Mouse (Mus musculus): ENCODE data around the gene Prr14l. TPM values are rescaled to one million over a fixed set of nuclear protein-coding genes. Genes with fewer than 3 reads are reported as not detected.
"Not testable (repeated sequence)": the region's sequence is repeated elsewhere in the genome, so short reads cannot be mapped to it uniquely, and the experiment has no call there.

The Prr14l gene
- total RNA-seq, 1 experiment = 21.9 TPM

GRCm38 (mm10) chr5:32863253-32864228, 9.5 kb upstream of the Prr14l start, which contains the start of gene Depdc5:
Gene Depdc5 (plus strand): TSS chr5:32863701.
- peak; percentile 85 for DNase-seq (ENCODE audit: low read depth, low spot score)
- in situ Hi-C loops (cut with MboI; ENCODE audit: low sequenced_read_pairs in 2 of 2, unreplicated experiment in 2 of 2) = no loop called here
- TF ChIP-seq ZNF384 (IDR thresholded peaks at IDR 0.05; ENCODE audit: low read depth, low read length) (no peak), MAFK (IDR thresholded peaks at IDR 0.05; ENCODE audit: insufficient read depth, low read depth, low read length) (no peak), CHD2 (IDR thresholded peaks at IDR 0.05; ENCODE audit: low read depth, low read length) (no peak), ZC3H11A (IDR thresholded peaks at IDR 0.05; ENCODE audit: borderline replicate concordance, low read depth, low read length) (no peak), HCFC1 (IDR thresholded peaks at IDR 0.05; ENCODE audit: borderline replicate concordance, insufficient read depth, low read length) (no peak)
- Histone ChIP-seq H3K9ac (ENCODE audit: insufficient read depth, low read depth, low read length, poor library complexity, severe bottlenecking) (peak within 1 kb of the TSS; percentile 91), H3K4me1 (ENCODE audit: control insufficient read depth in 2 of 2, insufficient read depth in 2 of 2, low read length in 2 of 2, poor library complexity in 1 of 2) (no peaks in the 10 kb centered on the region; a peak in 1 of 4 replicates), H3K36me3 (ENCODE audit: control insufficient read depth, insufficient read depth, low read length, poor library complexity, severe bottlenecking) (peaks cover 5% of the 10 kb centered on the region), H3K27ac (ENCODE audit: insufficient read depth, low read depth, low read length, poor library complexity, severe bottlenecking) (peak within 1 kb of the TSS; percentile 58), H3K9me3 (ENCODE audit: control insufficient read depth, insufficient read depth, low read depth, low read length) (no peaks in the 10 kb centered on the region), H3K4me3 (ENCODE audit: insufficient read depth in 1 of 2, low read depth in 1 of 2, low read length in 2 of 2, poor library complexity in 1 of 2, severe bottlenecking in 1 of 2) (peak within 1 kb of the TSS; percentile 89 to 91)

DNA sequence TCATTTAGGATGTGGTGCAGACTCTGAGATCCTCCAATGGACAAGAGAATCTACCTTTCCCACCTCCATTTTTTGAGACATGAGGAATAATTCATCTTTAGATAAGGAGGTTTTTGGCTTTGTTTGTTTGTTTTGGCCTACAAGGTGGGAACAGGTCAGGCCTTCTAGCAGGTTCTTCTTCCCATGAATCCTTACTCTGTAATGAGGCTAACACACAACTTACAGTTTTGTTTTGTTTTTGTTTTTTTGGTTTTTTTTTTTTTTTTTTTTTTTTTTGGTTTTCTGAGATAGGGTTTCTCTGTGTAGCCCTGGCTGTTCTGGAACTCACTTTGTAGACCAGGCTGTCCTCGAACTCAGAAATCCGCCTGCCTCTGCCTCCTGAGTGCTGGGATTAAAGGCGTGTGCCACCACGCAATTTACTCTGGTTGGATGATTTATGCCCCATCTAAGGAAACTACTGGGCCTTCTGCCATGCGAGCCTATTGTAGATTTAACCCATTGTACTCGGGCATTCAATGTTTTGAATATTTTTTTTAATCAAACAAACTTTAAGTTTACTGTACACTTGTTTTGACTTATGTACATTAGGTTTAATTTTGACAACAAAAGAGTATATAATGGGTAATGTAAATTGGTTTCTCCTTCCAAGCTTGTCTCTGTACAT, 8.5 kb upstream of the Prr14l start:
- Histone ChIP-seq H3K9ac (ENCODE audit: insufficient read depth, low read depth, low read length, poor library complexity, severe bottlenecking) (no peak overlapping the region), H3K4me3 (ENCODE audit: insufficient read depth in 1 of 2, low read depth in 1 of 2, low read length in 2 of 2, poor library complexity in 1 of 2, severe bottlenecking in 1 of 2) (peak overlapping the region in 1 of 2 experiments; percentile 89; a peak in 2 of 4 replicates), H3K9me3 (ENCODE audit: control insufficient read depth, insufficient read depth, low read depth, low read length) (no peaks in the 10 kb centered on the region), H3K36me3 (ENCODE audit: control insufficient read depth, insufficient read depth, low read length, poor library complexity, severe bottlenecking) (peaks cover 2% of the 10 kb centered on the region), H3K4me1 (ENCODE audit: control insufficient read depth in 2 of 2, insufficient read depth in 2 of 2, low read length in 2 of 2, poor library complexity in 1 of 2) (no peaks in the 10 kb centered on the region; a peak in 1 of 4 replicates), H3K27ac (ENCODE audit: insufficient read depth, low read depth, low read length, poor library complexity, severe bottlenecking) (no peak overlapping the region)
- DNase-seq (ENCODE audit: low read depth, low spot score) = no peak
- in situ Hi-C loops (cut with MboI; ENCODE audit: low sequenced_read_pairs in 2 of 2, unreplicated experiment in 2 of 2) = no loop called here
- TF ChIP-seq ZNF384 (IDR thresholded peaks at IDR 0.05; ENCODE audit: low read depth, low read length) (peak; percentile 63; the same call in 1 of the 2 replicates), MAFK (IDR thresholded peaks at IDR 0.05; ENCODE audit: insufficient read depth, low read depth, low read length) (no peak)

DNA sequence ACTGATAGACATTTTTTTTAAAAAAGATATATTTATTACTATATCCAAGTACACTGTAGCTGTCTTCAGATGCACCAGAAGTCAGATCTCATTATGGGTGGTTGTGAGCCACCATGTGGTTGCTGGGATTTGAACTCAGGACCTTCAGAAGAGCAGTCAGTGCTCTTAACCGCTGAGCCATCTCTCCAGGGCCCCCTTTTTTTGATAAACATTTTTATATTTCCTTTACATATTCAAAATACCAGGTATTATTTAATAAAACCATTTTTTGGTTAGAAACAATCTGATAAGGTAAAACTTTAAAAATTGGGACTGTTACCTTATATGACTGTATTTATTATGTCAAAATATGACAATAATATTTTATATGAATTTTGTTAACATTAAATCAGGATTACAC, 7.0 kb upstream of the Prr14l start:
- Histone ChIP-seq H3K36me3 (ENCODE audit: control insufficient read depth, insufficient read depth, low read length, poor library complexity, severe bottlenecking) (peaks cover 2% of the 10 kb centered on the region), H3K4me1 (ENCODE audit: control insufficient read depth in 2 of 2, insufficient read depth in 2 of 2, low read length in 2 of 2, poor library complexity in 1 of 2) (peaks cover 0 to 2% of the 10 kb centered on the region in 2 experiments; a peak in 2 of 4 replicates), H3K4me3 (ENCODE audit: insufficient read depth in 1 of 2, low read depth in 1 of 2, low read length in 2 of 2, poor library complexity in 1 of 2, severe bottlenecking in 1 of 2) (no peak overlapping the region), H3K9ac (ENCODE audit: insufficient read depth, low read depth, low read length, poor library complexity, severe bottlenecking) (no peak overlapping the region), H3K27ac (ENCODE audit: insufficient read depth, low read depth, low read length, poor library complexity, severe bottlenecking) (no peak overlapping the region), H3K9me3 (ENCODE audit: control insufficient read depth, insufficient read depth, low read depth, low read length) (no peaks in the 10 kb centered on the region)
- in situ Hi-C loops (cut with MboI; ENCODE audit: low sequenced_read_pairs in 2 of 2, unreplicated experiment in 2 of 2) = no loop called here
- no peak for DNase-seq (ENCODE audit: low read depth, low spot score)
- TF ChIP-seq MAFK (IDR thresholded peaks at IDR 0.05; ENCODE audit: insufficient read depth, low read depth, low read length) (no peak), ZC3H11A (IDR thresholded peaks at IDR 0.05; ENCODE audit: borderline replicate concordance, low read depth, low read length) (no peak), CHD2 (IDR thresholded peaks at IDR 0.05; ENCODE audit: low read depth, low read length) (no peak), HCFC1 (IDR thresholded peaks at IDR 0.05; ENCODE audit: borderline replicate concordance, insufficient read depth, low read length) (no peak), ZNF384 (IDR thresholded peaks at IDR 0.05; ENCODE audit: low read depth, low read length) (no peak)

- Histone ChIP-seq H3K9me3 (ENCODE audit: control insufficient read depth, insufficient read depth, low read depth, low read length) (no peaks in the 10 kb centered on the region), H3K36me3 (ENCODE audit: control insufficient read depth, insufficient read depth, low read length, poor library complexity, severe bottlenecking) (no peaks in the 10 kb centered on the region), H3K27ac (ENCODE audit: insufficient read depth, low read depth, low read length, poor library complexity, severe bottlenecking) (no peak overlapping the region; the same call in 1 of the 2 replicates), H3K9ac (ENCODE audit: insufficient read depth, low read depth, low read length, poor library complexity, severe bottlenecking) (peak overlapping the region; percentile 78; the same call in 1 of the 2 replicates), H3K4me1 (ENCODE audit: control insufficient read depth in 2 of 2, insufficient read depth in 2 of 2, low read length in 2 of 2, poor library complexity in 1 of 2) (peaks cover 2 to 6% of the 10 kb centered on the region in 2 experiments; a peak in 2 of 4 replicates), H3K4me3 (ENCODE audit: insufficient read depth in 1 of 2, low read depth in 1 of 2, low read length in 2 of 2, poor library complexity in 1 of 2, severe bottlenecking in 1 of 2) (peak overlapping the region; percentile 68 to 78)
- TF ChIP-seq ZNF384 (IDR thresholded peaks at IDR 0.05; ENCODE audit: low read depth, low read length) (peak; percentile 89), CHD2 (IDR thresholded peaks at IDR 0.05; ENCODE audit: low read depth, low read length) (no peak), HCFC1 (IDR thresholded peaks at IDR 0.05; ENCODE audit: borderline replicate concordance, insufficient read depth, low read length) (peak; percentile 92), MAFK (IDR thresholded peaks at IDR 0.05; ENCODE audit: insufficient read depth, low read depth, low read length) (no peak), ZC3H11A (IDR thresholded peaks at IDR 0.05; ENCODE audit: borderline replicate concordance, low read depth, low read length) (no peak)
- DNase-seq (ENCODE audit: low read depth, low spot score) = peak; percentile 37
- in situ Hi-C loops (cut with MboI; ENCODE audit: low sequenced_read_pairs in 2 of 2, unreplicated experiment in 2 of 2) = no loop called here
Measured at GRCm38 (mm10) chr5:32857781-32858220, 3.7 kb upstream of the Prr14l start.

GRCm38 (mm10) chr5:32855274-32855673, 1.2 kb upstream of the Prr14l start:
- H3K4me1 ChIP-seq (ENCODE audit: control insufficient read depth in 2 of 2, insufficient read depth in 2 of 2, low read length in 2 of 2, poor library complexity in 1 of 2) = peaks cover 11 to 19% of the 10 kb centered on the region in 2 experiments

More at GRCm38 (mm10) chr5:32855274-32855673, 1.2 kb upstream of the Prr14l start:
- H3K9ac ChIP-seq (ENCODE audit: insufficient read depth, low read depth, low read length, poor library complexity, severe bottlenecking); H3K4me3 ChIP-seq (ENCODE audit: insufficient read depth in 1 of 2, low read depth in 1 of 2, low read length in 2 of 2, poor library complexity in 1 of 2, severe bottlenecking in 1 of 2); H3K9me3 ChIP-seq (ENCODE audit: control insufficient read depth, insufficient read depth, low read depth, low read length); H3K36me3 ChIP-seq (ENCODE audit: control insufficient read depth, insufficient read depth, low read length, poor library complexity, severe bottlenecking); DNase-seq (ENCODE audit: low read depth, low spot score); in situ Hi-C loops (cut with MboI; ENCODE audit: low sequenced_read_pairs in 2 of 2, unreplicated experiment in 2 of 2); H3K27ac ChIP-seq (ENCODE audit: insufficient read depth, low read depth, low read length, poor library complexity, severe bottlenecking): not testable (repeated sequence)

Data from ES-E14 (cell line).